Mouse (Mus musculus) small intestine, adult 2 months (tissue): ENCODE results near the gene Cltb.

Experiments used
- CTCF ChIP-seq: fragments of 200-500 bp; IDR thresholded peaks from 2 replicates; pipeline ENCODE4 v1.5.1; 2012; ENCODE audit warnings: low read depth, mild to moderate bottlenecking, control low read depth, inconsistent platforms, low read length, moderate library complexity, mixed read lengths; ENCODE audit not compliant: insufficient replicate concordance, insufficient read length; ENCODE audit errors: extremely low read depth
- POLR2A ChIP-seq: fragments of 200-500 bp; IDR thresholded peaks from 2 replicates; pipeline ENCODE4 v1.6.1; 2012; ENCODE audit warnings: low read depth, mild to moderate bottlenecking, control low read depth, inconsistent platforms, low read length, moderate library complexity

- TF ChIP-seq CTCF (no peak), POLR2A (no peak)
Observed at GRCm38 (mm10) chr13:54570736-54571135, 40.4 kb downstream of the Cltb start.
